In genomic region chr13:45429239-45429638, GRCm38 (mm10) we compare ENCODE assay signal across 15 mouse cellular contexts. TPM values are rescaled to one million over a fixed set of nuclear protein-coding genes. Genes with fewer than 3 reads are reported as not detected.
DNase-seq lines count a peak whose midpoint lies in the region; ATAC-seq and TF ChIP-seq lines count a peak whose summit lies in the region.
"Had no signal": no experiment of that assay in that cellular context is flagged by ENCODE, and none has a peak within 500 bp of the region (broad histone marks: within the 10 kb centered on the region; RNA-seq: fewer than 3 reads in every experiment).

No protein-coding gene starts in this region.

- no peak overlapping the region for H3K27ac ChIP-seq in forebrain, embryonic 14.5 days (ENCODE audit: low read depth, low read length)
- no peak overlapping the region for H3K27ac ChIP-seq in forebrain, embryonic 12.5 days
- H3K27ac ChIP-seq in hindbrain, postnatal 0 days, result no peak overlapping the region
- H3K27ac ChIP-seq in hindbrain, embryonic 13.5 days, result no peak overlapping the region
- H3K27ac ChIP-seq in stomach, embryonic 15.5 days, result 0 out of 2 replicates have a peak overlapping the region, but pooled peaks have one; percentile 2
- H3K27ac ChIP-seq in stomach, postnatal 0 days (replicated peaks), result no peak overlapping the region
- peak overlapping the region; percentile 12; the same call in 1 of the 2 replicates for H3K27ac ChIP-seq in stomach, embryonic 16.5 days (ENCODE audit: low read length)
- H3K27ac ChIP-seq: liver, embryonic 15.5 days had no signal

- no peak for TF ChIP-seq EP300 in stomach, postnatal 0 days (optimal IDR thresholded peaks at IDR 0.05)

- H3K9ac ChIP-seq in forebrain, embryonic 14.5 days (ENCODE audit: low read length), result no peak overlapping the region
- no peak overlapping the region for H3K9ac ChIP-seq in forebrain, embryonic 12.5 days
- no peak overlapping the region for H3K9ac ChIP-seq in hindbrain, postnatal 0 days (replicated peaks; ENCODE audit: low read length)
- no peak overlapping the region for H3K9ac ChIP-seq in hindbrain, embryonic 13.5 days
- H3K9ac ChIP-seq in stomach, embryonic 15.5 days, result no peak overlapping the region
- no peak overlapping the region for H3K9ac ChIP-seq in stomach, postnatal 0 days (ENCODE audit: low read length)
- H3K9ac ChIP-seq in stomach, embryonic 16.5 days (ENCODE audit: low read length), result no peak overlapping the region
- H3K9ac ChIP-seq: liver, embryonic 15.5 days had no signal

- DNase-seq in forebrain, embryonic 14.5 days (ENCODE audit: low spot score), result peak; percentile 42
- peak; percentile 8 for DNase-seq in hindbrain, postnatal 0 days (ENCODE audit: low spot score)
- DNase-seq in stomach, postnatal 0 days (ENCODE audit: low spot score), result no peak
- no peak for DNase-seq in cerebellum, postnatal 14 days
- DNase-seq: cerebellum, adult 2 months; embryo, embryonic 11 days; kidney, adult 11 months; right cerebral cortex, postnatal 25 days; thymus, postnatal 4 days had no signal

- no peak for ATAC-seq in forebrain, embryonic 14.5 days
- no peak for ATAC-seq in forebrain, embryonic 12.5 days (ENCODE audit: low FRiP score)
- no peak for ATAC-seq in hindbrain, postnatal 0 days
- no peak for ATAC-seq in hindbrain, embryonic 13.5 days (ENCODE audit: low FRiP score)
- no peak for ATAC-seq in stomach, embryonic 15.5 days (ENCODE audit: insufficient read depth, low FRiP score, low read depth)
- no peak for ATAC-seq in stomach, postnatal 0 days (ENCODE audit: low FRiP score, low TSS enrichment)
- no peak for ATAC-seq in stomach, embryonic 16.5 days (ENCODE audit: insufficient read depth, low FRiP score)

- 10% methylated on average over 11 of the region's 11 CpGs for WGBS in forebrain, embryonic 14.5 days
- WGBS in forebrain, embryonic 12.5 days, result 20% methylated on average over 11 of the region's 11 CpGs
- WGBS in hindbrain, postnatal 0 days, result 44% methylated on average over 11 of the region's 11 CpGs
- 47% methylated on average over 11 of the region's 11 CpGs for WGBS in hindbrain, embryonic 13.5 days
- WGBS in stomach, embryonic 15.5 days, result 41% methylated on average over 11 of the region's 11 CpGs
- 24% methylated on average over 11 of the region's 11 CpGs for WGBS in stomach, postnatal 0 days
- 35% methylated on average over 11 of the region's 11 CpGs for WGBS in stomach, embryonic 16.5 days

- H3K9me3 ChIP-seq in forebrain, embryonic 14.5 days (replicated peaks; ENCODE audit: control insufficient read depth, low read length), result no peaks in the 10 kb centered on the region
- H3K9me3 ChIP-seq in forebrain, embryonic 12.5 days, result no peaks in the 10 kb centered on the region
- H3K9me3 ChIP-seq in hindbrain, postnatal 0 days (ENCODE audit: low read length), result no peaks in the 10 kb centered on the region
- H3K9me3 ChIP-seq in hindbrain, embryonic 13.5 days, result no peaks in the 10 kb centered on the region
- no peaks in the 10 kb centered on the region for H3K9me3 ChIP-seq in stomach, embryonic 15.5 days
- H3K9me3 ChIP-seq in stomach, postnatal 0 days (ENCODE audit: control insufficient read depth, low read length), result no peaks in the 10 kb centered on the region
- no peaks in the 10 kb centered on the region for H3K9me3 ChIP-seq in stomach, embryonic 16.5 days (replicated peaks; ENCODE audit: control insufficient read depth, low read length)
- H3K9me3 ChIP-seq: liver, embryonic 15.5 days had no signal

- H3K4me3 ChIP-seq in forebrain, embryonic 14.5 days (ENCODE audit: low read depth, low read length), result no peak overlapping the region
- no peak overlapping the region for H3K4me3 ChIP-seq in forebrain, embryonic 12.5 days (replicated peaks)
- H3K4me3 ChIP-seq in hindbrain, postnatal 0 days (ENCODE audit: low read length), result no peak overlapping the region
- H3K4me3 ChIP-seq in hindbrain, embryonic 13.5 days, result no peak overlapping the region
- no peak overlapping the region for H3K4me3 ChIP-seq in stomach, embryonic 15.5 days (replicated peaks)
- H3K4me3 ChIP-seq in stomach, postnatal 0 days (ENCODE audit: low read depth, low read length), result no peak overlapping the region
- no peak overlapping the region for H3K4me3 ChIP-seq in stomach, embryonic 16.5 days (replicated peaks; ENCODE audit: low read length)
- H3K4me3 ChIP-seq: liver, embryonic 15.5 days; myocyte had no signal

- H3K27me3 ChIP-seq in forebrain, embryonic 14.5 days (replicated peaks; ENCODE audit: control insufficient read depth, insufficient read depth, low read length), result no peaks in the 10 kb centered on the region
- 0 out of 2 replicates have a peak, but pooled peaks cover 5% of the 10 kb centered on the region for H3K27me3 ChIP-seq in forebrain, embryonic 12.5 days
- H3K27me3 ChIP-seq in hindbrain, postnatal 0 days (ENCODE audit: insufficient read depth, low read length), result no peaks in the 10 kb centered on the region
- no peaks in the 10 kb centered on the region for H3K27me3 ChIP-seq in hindbrain, embryonic 13.5 days
- H3K27me3 ChIP-seq in stomach, embryonic 15.5 days (replicated peaks), result no peaks in the 10 kb centered on the region
- no peaks in the 10 kb centered on the region for H3K27me3 ChIP-seq in stomach, postnatal 0 days (ENCODE audit: control insufficient read depth, insufficient read depth, low read length)
- H3K27me3 ChIP-seq in stomach, embryonic 16.5 days (ENCODE audit: control insufficient read depth, insufficient read depth, low read length), result no peaks in the 10 kb centered on the region

- H3K36me3 ChIP-seq in forebrain, embryonic 14.5 days (ENCODE audit: control insufficient read depth, insufficient read depth, low read length), result no peaks in the 10 kb centered on the region
- H3K36me3 ChIP-seq in forebrain, embryonic 12.5 days (replicated peaks), result no peaks in the 10 kb centered on the region
- no peaks in the 10 kb centered on the region for H3K36me3 ChIP-seq in hindbrain, postnatal 0 days (ENCODE audit: insufficient read depth, low read length)
- no peaks in the 10 kb centered on the region for H3K36me3 ChIP-seq in hindbrain, embryonic 13.5 days
- no peaks in the 10 kb centered on the region for H3K36me3 ChIP-seq in stomach, embryonic 15.5 days
- no peaks in the 10 kb centered on the region for H3K36me3 ChIP-seq in stomach, postnatal 0 days (ENCODE audit: control insufficient read depth, insufficient read depth, low read length)
- H3K36me3 ChIP-seq in stomach, embryonic 16.5 days (ENCODE audit: control insufficient read depth, insufficient read depth, low read length), result no peaks in the 10 kb centered on the region
- H3K36me3 ChIP-seq: liver, embryonic 15.5 days had no signal

- no peak for TF ChIP-seq CTCF in hindbrain, postnatal 0 days (IDR thresholded peaks at IDR 0.05; ENCODE audit: low read depth)
- no peak for TF ChIP-seq CTCF in stomach, postnatal 0 days (IDR thresholded peaks at IDR 0.05; ENCODE audit: low read depth)

- no peak overlapping the region for H3K4me2 ChIP-seq in forebrain, embryonic 14.5 days (ENCODE audit: low read length)
- H3K4me2 ChIP-seq in forebrain, embryonic 12.5 days, result no peak overlapping the region
- no peak overlapping the region for H3K4me2 ChIP-seq in hindbrain, postnatal 0 days (ENCODE audit: low read depth, low read length)
- H3K4me2 ChIP-seq in hindbrain, embryonic 13.5 days, result no peak overlapping the region
- no peak overlapping the region for H3K4me2 ChIP-seq in stomach, embryonic 15.5 days
- H3K4me2 ChIP-seq in stomach, postnatal 0 days (replicated peaks; ENCODE audit: low read depth), result no peak overlapping the region
- H3K4me2 ChIP-seq in stomach, embryonic 16.5 days (ENCODE audit: low read depth, low read length), result no peak overlapping the region
- H3K4me2 ChIP-seq: liver, embryonic 15.5 days had no signal

- H3K4me1 ChIP-seq in forebrain, embryonic 14.5 days (ENCODE audit: control insufficient read depth, insufficient read depth, low read length), result peaks cover 5% of the 10 kb centered on the region; the same call in 1 of the 2 replicates
- H3K4me1 ChIP-seq in forebrain, embryonic 12.5 days, result no peaks in the 10 kb centered on the region; the same call in 1 of the 2 replicates
- H3K4me1 ChIP-seq in hindbrain, postnatal 0 days (ENCODE audit: insufficient read depth, low read length), result no peaks in the 10 kb centered on the region
- no peaks in the 10 kb centered on the region for H3K4me1 ChIP-seq in hindbrain, embryonic 13.5 days (replicated peaks)
- H3K4me1 ChIP-seq in stomach, embryonic 15.5 days, result no peaks in the 10 kb centered on the region
- H3K4me1 ChIP-seq in stomach, postnatal 0 days (replicated peaks; ENCODE audit: control insufficient read depth, insufficient read depth), result no peaks in the 10 kb centered on the region
- H3K4me1 ChIP-seq in stomach, embryonic 16.5 days (ENCODE audit: control insufficient read depth, insufficient read depth, low read length), result peaks cover 7% of the 10 kb centered on the region; the same call in 1 of the 2 replicates
- H3K4me1 ChIP-seq: liver, embryonic 15.5 days had no signal

RNA-seq across cellular contexts. Expression of gene Mylip, which starts 39.7 kb away (rescaled TPM):
- polyA plus RNA-seq in forebrain, embryonic 14.5 days (2014; fragmentation: Nextera tagmentation; extraction: Ambion mirVana), result 1.2 and 2.2 TPM in 2 replicates
- polyA plus RNA-seq in forebrain, embryonic 12.5 days (2016; fragmentation: Nextera tagmentation; extraction: Ambion mirVana), result 5.3 and 6.8 TPM in 2 replicates
- 13.0 and 15.1 TPM in 2 replicates for total RNA-seq in hindbrain, postnatal 0 days (2014; rRNA removed)
- 4.4 and 4.6 TPM in 2 replicates for polyA plus RNA-seq in hindbrain, postnatal 0 days (2015; fragmentation: Nextera tagmentation; extraction: Ambion mirVana)
- 6.7 and 7.9 TPM in 2 replicates for polyA plus RNA-seq in hindbrain, embryonic 13.5 days (2015; fragmentation: Nextera tagmentation; extraction: Ambion mirVana)
- 11.6 and 12.2 TPM in 2 replicates for polyA plus RNA-seq in stomach, embryonic 15.5 days (2015; fragmentation: Nextera tagmentation; extraction: Ambion mirVana)
- 5.1 and 7.5 TPM in 2 replicates for polyA plus RNA-seq in stomach, postnatal 0 days (2015; fragmentation: Nextera tagmentation; extraction: Ambion mirVana)
- polyA plus RNA-seq in stomach, embryonic 16.5 days (2015; fragmentation: Nextera tagmentation; extraction: Ambion mirVana), result 10.9 and 12.9 TPM in 2 replicates

Comparison
In these comparisons a context has a peak if more than half of its experiments do, and no peak if none do; other contexts are left out.
1. H3K27ac ChIP-seq: peak in stomach, embryonic 15.5 days (single experiment) and stomach, embryonic 16.5 days (single experiment); none in forebrain, embryonic 14.5 days (single experiment), forebrain, embryonic 12.5 days (single experiment), hindbrain, postnatal 0 days (single experiment), hindbrain, embryonic 13.5 days (single experiment) and stomach, postnatal 0 days (single experiment).
2. DNase-seq: peak in forebrain, embryonic 14.5 days (single experiment) and hindbrain, postnatal 0 days (single experiment); none in stomach, postnatal 0 days (single experiment) and cerebellum, postnatal 14 days (0 of 2).